Mouse (Mus musculus): ENCODE results near the gene Zbtb48. TPM values are rescaled to one million over a fixed set of nuclear protein-coding genes. Genes with fewer than 3 reads are reported as not detected.

Zbtb48 gene
- total and polyA plus RNA-seq, 3 experiments: 12.1 to 21.4 TPM; not detected in 1

DNA sequence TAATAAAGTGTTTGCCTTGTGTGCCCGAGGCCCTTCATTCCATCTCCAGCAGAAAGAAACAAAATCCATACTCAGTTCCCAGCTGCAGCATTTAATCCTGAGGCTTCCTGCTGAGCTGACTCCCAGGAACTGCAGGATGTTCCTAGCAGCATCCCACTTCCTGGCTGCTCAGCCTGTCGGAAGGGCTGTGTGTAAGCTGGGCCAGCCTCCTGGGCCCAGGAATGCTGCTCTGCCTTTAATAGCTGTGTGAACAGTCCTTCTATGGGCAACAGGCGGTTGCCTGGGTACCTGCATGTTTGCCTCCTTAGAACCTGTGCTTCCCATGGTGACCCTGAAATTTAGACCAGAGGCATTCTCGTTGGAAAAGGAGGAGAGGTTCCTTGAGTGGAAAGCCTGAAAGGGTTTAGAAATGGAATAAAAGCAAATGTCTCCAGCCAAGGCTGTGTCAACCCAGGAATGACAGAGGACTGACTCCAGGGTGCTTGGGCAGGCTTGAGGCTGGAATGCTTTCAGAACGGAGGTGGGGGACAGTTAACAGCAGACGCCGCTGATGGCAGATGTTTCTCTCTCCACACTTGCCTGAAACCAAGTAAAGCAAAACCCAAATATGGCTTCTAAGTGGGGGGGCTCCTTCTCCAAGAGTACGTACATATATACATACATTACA, 19.9 kb downstream of the Zbtb48 start:
- Histone ChIP-seq H3K4me1 (ENCODE audit: control insufficient read depth in 1 of 2, insufficient read depth in 2 of 2, low read length in 2 of 2) (peaks cover 0 to 11% of the 10 kb centered on the region in 2 experiments; a peak in 3 of 4 replicates), H3K36me3 (ENCODE audit: control insufficient read depth in 1 of 2, insufficient read depth in 2 of 2, low read length in 2 of 2) (peaks cover 0 to 5% of the 10 kb centered on the region in 2 experiments; a peak in 1 of 4 replicates), H3K9ac (ENCODE audit: control insufficient read depth, low read depth, low read length, poor library complexity, severe bottlenecking) (no peak overlapping the region; the same call in 1 of the 2 replicates), H3K4me3 (ENCODE audit: control insufficient read depth in 1 of 2, insufficient read depth in 1 of 2, low read depth in 2 of 2, low read length in 2 of 2) (peak overlapping the region; percentile 74 to 83; a peak in 3 of 4 replicates), H3K9me3 (replicated peaks; ENCODE audit: insufficient read depth, low read length) (no peaks in the 10 kb centered on the region), H3K27ac (ENCODE audit: control insufficient read depth, low read depth, low read length) (no peak overlapping the region), H3K27me3 (ENCODE audit: control insufficient read depth in 1 of 2, insufficient read depth in 2 of 2, low read length in 2 of 2) (no peaks in the 10 kb centered on the region), H3K79me2 (ENCODE audit: control insufficient read depth, insufficient read depth, low read length, poor library complexity) (peaks cover 38% of the 10 kb centered on the region)
- TF ChIP-seq TCF12 (IDR thresholded peaks at IDR 0.05; ENCODE audit: low read depth, low read length) (no peak), CHD2 (IDR thresholded peaks at IDR 0.05; ENCODE audit: low read length) (no peak), ZKSCAN1 (IDR thresholded peaks at IDR 0.05; ENCODE audit: low read depth, low read length) (no peak), RCOR1 (IDR thresholded peaks at IDR 0.05; ENCODE audit: low read depth, low read length) (no peak), HCFC1 (IDR thresholded peaks at IDR 0.05; ENCODE audit: low read depth, low read length) (no peak), BHLHE40 (IDR thresholded peaks at IDR 0.05; ENCODE audit: borderline replicate concordance, low read depth, low read length) (no peak), POLR2A (IDR thresholded peaks at IDR 0.05; ENCODE audit: control insufficient read depth in 1 of 2, insufficient read depth in 1 of 2, low read depth in 1 of 2, low read length in 2 of 2, poor library complexity in 1 of 2) (no peak), SIN3A (IDR thresholded peaks at IDR 0.05; ENCODE audit: low read length) (no peak)
- DNase-seq (ENCODE audit: low read depth, low spot score): no peak

- H3K9ac ChIP-seq (ENCODE audit: control insufficient read depth, low read depth, low read length, poor library complexity, severe bottlenecking): no peak overlapping the region
- TF ChIP-seq RCOR1 (IDR thresholded peaks at IDR 0.05; ENCODE audit: low read depth, low read length) (no peak), SIN3A (IDR thresholded peaks at IDR 0.05; ENCODE audit: low read length) (no peak), TBP (IDR thresholded peaks at IDR 0.05; ENCODE audit: low read depth, low read length) (no peak), MAZ (IDR thresholded peaks at IDR 0.05; ENCODE audit: low read depth, low read length) (no peak), POLR2AphosphoS5 (IDR thresholded peaks at IDR 0.05; ENCODE audit: borderline replicate concordance, low read depth, low read length) (no peak)
- no peak overlapping the region for H3K4me3 ChIP-seq (ENCODE audit: control insufficient read depth in 1 of 2, insufficient read depth in 1 of 2, low read depth in 2 of 2, low read length in 2 of 2)
- peaks cover 0 to 11% of the 10 kb centered on the region in 2 experiments; a peak in 3 of 4 replicates for H3K4me1 ChIP-seq (ENCODE audit: control insufficient read depth in 1 of 2, insufficient read depth in 2 of 2, low read length in 2 of 2)
- H3K27me3 ChIP-seq (ENCODE audit: control insufficient read depth in 1 of 2, insufficient read depth in 2 of 2, low read length in 2 of 2): no peaks in the 10 kb centered on the region
- H3K79me2 ChIP-seq (ENCODE audit: control insufficient read depth, insufficient read depth, low read length, poor library complexity): peaks cover 31% of the 10 kb centered on the region
- peaks cover 0 to 5% of the 10 kb centered on the region in 2 experiments; a peak in 1 of 4 replicates for H3K36me3 ChIP-seq (ENCODE audit: control insufficient read depth in 1 of 2, insufficient read depth in 2 of 2, low read length in 2 of 2)
- no peaks in the 10 kb centered on the region for H3K9me3 ChIP-seq (replicated peaks; ENCODE audit: insufficient read depth, low read length)
- H3K27ac ChIP-seq (ENCODE audit: control insufficient read depth, low read depth, low read length): no peak overlapping the region
- DNase-seq (ENCODE audit: low read depth, low spot score): no peak
Measured at GRCm38 (mm10) chr4:152006812-152007211, 20.7 kb downstream of the Zbtb48 start.

- Histone ChIP-seq H3K9me3 (replicated peaks; ENCODE audit: insufficient read depth, low read length) (no peaks in the 10 kb centered on the region), H3K36me3 (ENCODE audit: control insufficient read depth in 1 of 2, insufficient read depth in 2 of 2, low read length in 2 of 2) (peaks cover 0 to 4% of the 10 kb centered on the region in 2 experiments; a peak in 1 of 4 replicates), H3K9ac (ENCODE audit: control insufficient read depth, low read depth, low read length, poor library complexity, severe bottlenecking) (no peak overlapping the region), H3K27me3 (ENCODE audit: control insufficient read depth in 1 of 2, insufficient read depth in 2 of 2, low read length in 2 of 2) (no peaks in the 10 kb centered on the region), H3K79me2 (ENCODE audit: control insufficient read depth, insufficient read depth, low read length, poor library complexity) (peaks cover 24% of the 10 kb centered on the region), H3K4me1 (ENCODE audit: control insufficient read depth in 1 of 2, insufficient read depth in 2 of 2, low read length in 2 of 2) (peaks cover 0 to 7% of the 10 kb centered on the region in 2 experiments; a peak in 3 of 4 replicates), H3K4me3 (ENCODE audit: control insufficient read depth in 1 of 2, insufficient read depth in 1 of 2, low read depth in 2 of 2, low read length in 2 of 2) (no peak overlapping the region), H3K27ac (ENCODE audit: control insufficient read depth, low read depth, low read length) (no peak overlapping the region)
- peak; percentile 56 for DNase-seq (ENCODE audit: low read depth, low spot score)
- TF ChIP-seq RAD21 (IDR thresholded peaks at IDR 0.05; ENCODE audit: low read depth, low read length) (peak; percentile 18), ZMIZ1 (IDR thresholded peaks at IDR 0.05; ENCODE audit: low read depth, low read length) (no peak), CTCF (IDR thresholded peaks at IDR 0.05 in 2 of 3, conservative IDR thresholded peaks at IDR 0.05 in 1 of 3; ENCODE audit: control insufficient read depth in 1 of 3, insufficient read depth in 1 of 3, low read depth in 2 of 3, low read length in 3 of 3, poor library complexity in 1 of 3, severe bottlenecking in 1 of 3) (peak; percentile 20 to 51 (median 50)), MYC (IDR thresholded peaks at IDR 0.05; ENCODE audit: low read depth, low read length) (peak; percentile 58; the same call in 1 of the 2 replicates)
Measured at GRCm38 (mm10) chr4:152006137-152006536, 21.3 kb downstream of the Zbtb48 start.
